Mouse (Mus musculus) heart, adult 2 months (tissue): ENCODE data around the gene Narfl.

Experiments used
- CTCF ChIP-seq: fragments of 200-600 bp; IDR thresholded peaks from 2 replicates; pipeline ENCODE4 v1.8.1; 2022; ENCODE audit warnings: antibody characterized with exemption, mild to moderate bottlenecking, moderate library complexity
- POLR2A ChIP-seq: fragments of 200-500 bp; IDR thresholded peaks from 2 replicates; pipeline ENCODE4 v1.6.1; 2011; ENCODE audit warnings: mild to moderate bottlenecking, low read depth, low read length, control low read depth; ENCODE audit not compliant: insufficient read depth

GRCm38 (mm10) chr17:25828223-25828594, 54.6 kb downstream of the Narfl start:
- TF ChIP-seq CTCF (no peak), POLR2A (no peak)
